Mouse (Mus musculus) olfactory bulb, adult 2 months (tissue): Measurements from ENCODE around the gene Zc3h7b. TPM values are rescaled to one million over a fixed set of nuclear protein-coding genes. Genes with fewer than 3 reads are reported as not detected.
A peak's percentile ranks its signal among the peaks of the same experiment; 100 is the strongest.

Source experiments
- H3K27ac ChIP-seq: fragments of 200-500 bp; 2 replicates; pipeline ENCODE4 v1.5.1; 2012; ENCODE audit warnings: low read depth, low read length; ENCODE audit not compliant: insufficient read depth
- H3K4me1 ChIP-seq: fragments of 200-500 bp; 2 replicates; pipeline ENCODE4 v1.6.1; 2012; ENCODE audit warnings: low read length; ENCODE audit not compliant: control insufficient read depth, insufficient read depth
- H3K4me3 ChIP-seq: fragments of 200-500 bp; 2 replicates; pipeline ENCODE4 v1.5.1; 2012; ENCODE audit warnings: mild to moderate bottlenecking, low read depth, low read length, moderate library complexity; ENCODE audit not compliant: insufficient read depth
- CTCF ChIP-seq: fragments of 200-500 bp; IDR thresholded peaks from 2 replicates; pipeline ENCODE4 v1.5.1; 2012; ENCODE audit warnings: low read depth, mild to moderate bottlenecking, low read length, moderate library complexity; ENCODE audit not compliant: insufficient read depth
- POLR2A ChIP-seq: fragments of 200-500 bp; IDR thresholded peaks from 2 replicates; pipeline ENCODE4 v1.6.1; 2012; ENCODE audit warnings: mild to moderate bottlenecking, low read depth, low read length, moderate library complexity; ENCODE audit not compliant: insufficient read depth
- WGBS: fragments of 180-500 bp; shearing (Covaris S2); methylation state at CpG from one replicate; pipeline ENCODE4 v1.1.7; 2018; 5-methylcytosine and 5-hydroxymethylcytosine counted together
- polyA plus RNA-seq: library from polyadenylated mRNA; stranded (reverse); fragments of >200 nt; gene quantifications from 2 replicates; pipeline ENCODE4 v1.2.4, GENCODE M21; 2012; ENCODE audit warnings: low replicate concordance; ENCODE audit not compliant: missing spikeins, insufficient read depth, insufficient read length

Gene Zc3h7b
- polyA plus RNA-seq, 1 experiment: not detected

DNA sequence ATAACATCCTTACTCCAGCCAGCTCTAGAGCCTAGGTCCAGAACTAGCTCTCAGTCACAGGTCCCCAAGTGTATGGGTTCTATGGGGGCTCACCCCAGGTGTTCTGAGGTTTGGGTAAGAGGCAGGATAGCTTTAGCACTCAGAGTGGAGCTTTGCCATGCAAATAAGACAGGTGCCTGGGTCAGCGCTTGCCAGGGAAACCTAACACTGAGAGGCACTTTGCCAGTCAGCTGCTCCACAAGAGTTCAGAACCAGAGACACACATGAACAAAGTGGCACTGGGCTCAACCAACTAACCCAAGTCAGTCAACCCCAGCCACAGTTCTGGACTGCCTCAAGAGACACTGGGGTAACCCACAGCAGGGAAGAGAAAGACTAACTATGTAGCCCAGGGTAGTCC is 35.2 kb upstream of the Zc3h7b start:
- no peak for TF ChIP-seq CTCF
- no peak for TF ChIP-seq POLR2A
- Histone ChIP-seq H3K27ac (no peak overlapping the region), H3K4me1 (peaks cover 5% of the 10 kb centered on the region), H3K4me3 (no peak overlapping the region)
- 93% methylated on average over 1 of the region's 1 CpGs for WGBS

DNA sequence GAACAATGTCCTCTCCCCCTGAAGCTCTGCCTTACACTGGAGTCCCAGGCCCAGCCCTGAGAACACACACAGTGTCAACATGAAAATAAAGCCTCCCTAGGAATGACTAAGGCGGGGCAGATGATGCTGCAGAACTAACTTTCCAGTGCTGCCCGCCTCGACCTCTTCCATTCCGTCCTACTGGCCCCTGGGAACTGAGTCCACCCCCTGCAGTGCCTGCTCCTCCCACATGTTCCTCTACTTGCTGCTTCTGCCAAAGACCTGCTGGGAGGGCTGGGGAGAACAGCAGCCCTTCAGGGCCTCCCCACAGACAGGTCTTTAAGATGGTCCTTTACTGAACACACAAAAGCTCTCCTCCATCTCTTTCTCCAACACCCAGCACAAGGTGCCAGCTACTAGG is 34.1 kb upstream of the Zc3h7b start:
- Histone ChIP-seq H3K4me3 (no peak overlapping the region), H3K4me1 (peaks cover 5% of the 10 kb centered on the region), H3K27ac (no peak overlapping the region)
- TF ChIP-seq POLR2A (no peak), CTCF (no peak)
- WGBS: 54% methylated on average over 4 of the region's 4 CpGs

- Histone ChIP-seq H3K4me1 (peaks cover 14% of the 10 kb centered on the region), H3K27ac (peak overlapping the region; percentile 64; the same call in 1 of the 2 replicates), H3K4me3 (no peak overlapping the region)
- TF ChIP-seq CTCF (no peak), POLR2A (no peak)
- WGBS: 41% methylated on average over 6 of the region's 6 CpGs
These were observed 31.1 kb upstream of the Zc3h7b start for GRCm38 (mm10) chr15:81713742-81714141.

GRCm38 (mm10) chr15:81718336-81719138 is 26.3 kb upstream of the Zc3h7b start:
- H3K27ac ChIP-seq: peak overlapping the region; percentile 71
- TF ChIP-seq CTCF (no peak), POLR2A (no peak)
- peaks cover 14% of the 10 kb centered on the region for H3K4me1 ChIP-seq
- WGBS: 55% methylated on average over 9 of the region's 9 CpGs
- H3K4me3 ChIP-seq: no peak overlapping the region

GRCm38 (mm10) chr15:81719139-81719531 is 25.7 kb upstream of the Zc3h7b start:
- no peak overlapping the region; the same call in 1 of the 2 replicates for H3K27ac ChIP-seq
- no peak for TF ChIP-seq POLR2A
- TF ChIP-seq CTCF: no peak
- H3K4me1 ChIP-seq: peaks cover 14% of the 10 kb centered on the region
- no peak overlapping the region for H3K4me3 ChIP-seq
- 90% methylated on average over 6 of the region's 6 CpGs for WGBS

- H3K4me1 ChIP-seq: peaks cover 14% of the 10 kb centered on the region
- no peak for TF ChIP-seq POLR2A
- no peak for TF ChIP-seq CTCF
- WGBS: 93% methylated on average over 5 of the region's 5 CpGs
- no peak overlapping the region for H3K27ac ChIP-seq
- H3K4me3 ChIP-seq: no peak overlapping the region
These were observed 22.5 kb upstream of the Zc3h7b start for GRCm38 (mm10) chr15:81722361-81722760.

DNA sequence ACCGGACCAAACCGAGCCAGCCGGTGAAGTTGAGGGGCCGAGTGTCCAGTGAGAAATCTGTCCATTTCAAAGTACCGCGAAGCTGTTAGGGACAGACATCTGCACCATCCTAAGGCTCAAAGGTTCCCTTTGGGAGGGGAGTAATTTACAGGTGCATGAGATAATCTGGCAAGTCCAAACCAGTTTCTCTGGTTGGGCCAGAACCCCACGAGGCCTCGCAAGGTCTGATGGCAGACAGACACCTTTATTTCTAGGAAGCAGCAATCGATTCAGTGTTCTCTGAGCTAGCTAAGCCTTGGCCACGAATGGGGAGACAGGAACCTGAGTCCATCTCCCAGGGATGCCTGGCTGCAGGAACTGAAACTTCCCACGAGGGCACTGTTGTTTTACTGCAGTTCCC is 21.2 kb upstream of the Zc3h7b start:
- no peak overlapping the region for H3K4me3 ChIP-seq
- 94% methylated on average over 11 of the region's 11 CpGs for WGBS
- H3K4me1 ChIP-seq: peaks cover 8% of the 10 kb centered on the region
- TF ChIP-seq POLR2A (no peak), CTCF (no peak)
- no peak overlapping the region for H3K27ac ChIP-seq

GRCm38 (mm10) chr15:81725965-81726364 is 18.9 kb upstream of the Zc3h7b start:
- Histone ChIP-seq H3K4me1 (peaks cover 4% of the 10 kb centered on the region; the same call in 1 of the 2 replicates), H3K4me3 (no peak overlapping the region), H3K27ac (no peak overlapping the region)
- 90% methylated on average over 8 of the region's 8 CpGs for WGBS
- TF ChIP-seq POLR2A: no peak
- no peak for TF ChIP-seq CTCF

GRCm38 (mm10) chr15:81729241-81729791 is 15.5 kb upstream of the Zc3h7b start:
- TF ChIP-seq CTCF: no peak
- TF ChIP-seq POLR2A: no peak
- Histone ChIP-seq H3K4me3 (peak overlapping the region; percentile 96), H3K4me1 (peaks cover 4% of the 10 kb centered on the region; the same call in 1 of the 2 replicates), H3K27ac (no peak overlapping the region)
- WGBS: under 1% methylated on average over 49 of the region's 49 CpGs
